Mouse (Mus musculus) forebrain, embryonic 11.5 days (tissue): ENCODE results near the gene Synpo2l. TPM values are rescaled to one million over a fixed set of nuclear protein-coding genes. Genes with fewer than 3 reads are reported as not detected.

Source experiments
- ATAC-seq: fragments of 200-750 bp; cut with Nextera tagmentation; replicated peaks from 2 replicates; pipeline ENCODE4 v1.8.0; 2017; ENCODE audit warnings: moderate TSS enrichment; ENCODE audit not compliant: low FRiP score
- DNase-seq: peaks from one replicate; pipeline ENCODE4 v3.0.0-alpha.2; 2017; ENCODE audit warnings: low spot score
- H3K27ac ChIP-seq: fragments of 300-500 bp; sonication (generic); 2 replicates; pipeline ENCODE4 v1.5.1; 2014; ENCODE audit warnings: low read depth, low read length
- H3K27me3 ChIP-seq: fragments of 300-500 bp; sonication (generic); 2 replicates; pipeline ENCODE4 v1.6.1; 2014; ENCODE audit warnings: mild to moderate bottlenecking, low read length, mixed read lengths; ENCODE audit not compliant: control insufficient read depth, insufficient read depth
- H3K36me3 ChIP-seq: fragments of 300-500 bp; sonication (generic); 2 replicates; pipeline ENCODE4 v1.6.1; 2014; ENCODE audit warnings: mild to moderate bottlenecking, low read length, moderate library complexity, mixed read lengths; ENCODE audit not compliant: control insufficient read depth, insufficient read depth
- H3K4me1 ChIP-seq: fragments of 300-500 bp; sonication (generic); replicated peaks from 2 replicates; pipeline ENCODE4 v1.6.1; 2014; ENCODE audit warnings: low read length, mixed read lengths; ENCODE audit not compliant: control insufficient read depth, insufficient read depth
- H3K4me2 ChIP-seq: fragments of 300-500 bp; sonication (generic); 2 replicates; pipeline ENCODE4 v1.6.1; 2014; ENCODE audit warnings: low read depth, mild to moderate bottlenecking, low read length, moderate library complexity, mixed read lengths; ENCODE audit not compliant: severe bottlenecking
- H3K4me3 ChIP-seq: fragments of 300-500 bp; sonication (generic); 2 replicates; pipeline ENCODE4 v1.5.1; 2014; ENCODE audit warnings: low read depth, low read length
- H3K9ac ChIP-seq: fragments of 300-500 bp; sonication (generic); 2 replicates; pipeline ENCODE4 v1.6.1; 2014; ENCODE audit warnings: low read length
- H3K9me3 ChIP-seq: fragments of 300-500 bp; sonication (generic); 2 replicates; pipeline ENCODE4 v1.6.1; 2016; ENCODE audit warnings: low read length, mixed read lengths; ENCODE audit not compliant: control insufficient read depth
- WGBS: fragments of 180-500 bp; shearing (Covaris S2); extraction: QIAGEN DNeasy Blood & Tissue Kit; methylation state at CpG from one replicate; pipeline ENCODE4 v1.1.7; 2014; 5-methylcytosine and 5-hydroxymethylcytosine counted together
- polyA plus RNA-seq: library from polyadenylated mRNA; unstranded; fragments of >200 nt; fragmentation: Nextera tagmentation; extraction: Ambion mirVana; gene quantifications from 2 replicates; pipeline ENCODE4 v1.2.1, GENCODE M21; 2014

The Synpo2l gene
- polyA plus RNA-seq, 1 experiment from 2014 or later = 0.35 TPM

DNA sequence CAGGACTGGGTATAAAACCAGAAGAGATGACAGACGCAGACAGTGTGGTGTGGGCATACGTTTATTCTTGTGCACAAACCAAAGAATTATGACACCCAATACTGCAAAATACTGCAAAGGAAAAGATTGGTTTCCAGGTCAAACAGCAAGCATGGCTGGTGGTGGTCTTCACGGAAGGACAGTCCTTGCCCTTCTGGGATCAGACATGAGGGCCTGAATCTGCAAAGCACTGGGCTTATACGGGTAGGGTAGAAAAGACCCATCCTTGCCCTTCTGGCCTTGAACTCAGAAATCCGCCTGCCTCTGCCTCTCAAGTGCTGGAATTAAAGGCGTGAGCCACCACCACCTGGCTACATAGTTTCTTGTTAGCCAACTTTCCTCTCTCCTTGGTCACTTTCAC lies 9.3 kb downstream of the Synpo2l start:
- Histone ChIP-seq H3K9ac (no peak overlapping the region), H3K36me3 (no peaks in the 10 kb centered on the region), H3K27ac (no peak overlapping the region), H3K4me1 (peaks cover 6% of the 10 kb centered on the region), H3K27me3 (peaks cover 2% of the 10 kb centered on the region; the same call in 1 of the 2 replicates), H3K4me2 (no peak overlapping the region), H3K9me3 (no peaks in the 10 kb centered on the region), H3K4me3 (no peak overlapping the region)
- no peak for DNase-seq
- 88% methylated on average over 6 of the region's 6 CpGs for WGBS
- ATAC-seq = no peak

DNA sequence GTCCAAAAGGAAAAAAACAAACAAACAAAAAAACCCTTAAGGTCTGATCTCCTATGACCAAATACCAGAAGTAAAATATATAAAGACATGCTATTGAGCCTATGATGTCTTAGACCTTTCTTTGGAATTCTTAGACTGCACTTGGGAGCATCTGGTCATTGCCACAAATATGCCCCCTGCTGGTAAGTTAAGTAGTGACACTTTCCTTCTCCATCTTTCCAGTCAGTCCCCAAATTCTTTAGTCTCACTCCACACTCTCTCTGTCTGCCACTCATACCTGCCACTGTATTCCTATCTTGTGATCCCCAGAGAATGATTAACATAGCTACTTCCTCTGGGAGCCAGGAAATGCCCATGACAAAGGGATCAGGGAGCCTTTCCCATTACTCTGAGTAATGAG lies 9.8 kb downstream of the Synpo2l start:
- no peak for DNase-seq
- H3K4me3 ChIP-seq = no peak overlapping the region
- no peak overlapping the region for H3K9ac ChIP-seq
- H3K27me3 ChIP-seq = peaks cover 2% of the 10 kb centered on the region; the same call in 1 of the 2 replicates
- H3K4me2 ChIP-seq = no peak overlapping the region
- H3K36me3 ChIP-seq = no peaks in the 10 kb centered on the region
- no peak for ATAC-seq
- H3K9me3 ChIP-seq = no peaks in the 10 kb centered on the region
- H3K4me1 ChIP-seq = peaks cover 6% of the 10 kb centered on the region
- H3K27ac ChIP-seq = no peak overlapping the region

DNA sequence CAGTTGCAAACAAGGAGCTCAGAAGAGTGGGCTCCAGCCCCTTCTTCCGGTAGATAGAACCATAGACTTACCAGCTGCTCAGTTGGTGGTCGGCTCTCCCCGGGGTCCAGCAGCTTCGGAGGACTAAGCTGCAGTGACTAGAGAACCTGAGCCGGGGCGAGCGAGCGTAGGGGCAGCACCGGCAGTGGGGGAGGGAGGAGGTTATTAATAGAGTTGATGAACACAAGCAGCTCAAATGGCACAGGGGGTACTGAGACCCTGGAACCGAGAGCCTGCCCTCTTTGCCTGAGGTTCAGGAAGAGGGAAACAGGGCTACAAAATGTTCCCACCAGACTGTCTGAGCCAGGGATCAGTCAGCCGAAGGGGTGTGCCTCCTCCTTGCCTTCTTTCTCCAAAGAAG lies 11.8 kb downstream of the Synpo2l start, which contains the start of gene Myoz1:
Myoz1 (minus strand) TSS at position 180 of the 400 bp plus-strand sequence.
- ATAC-seq (no peak), DNase-seq (no peak)
- no peak within 1 kb of the TSS for H3K4me3 ChIP-seq
- no peaks in the 10 kb centered on the region for H3K9me3 ChIP-seq
- no peak within 1 kb of the TSS for H3K4me2 ChIP-seq
- 38% methylated on average over 11 of the region's 11 CpGs for WGBS
- H3K4me1 ChIP-seq = no peaks in the 10 kb centered on the region; the same call in 1 of the 2 replicates
- H3K27me3 ChIP-seq = no peaks in the 10 kb centered on the region
- no peaks in the 10 kb centered on the region for H3K36me3 ChIP-seq
- H3K27ac ChIP-seq = no peak within 1 kb of the TSS
- H3K9ac ChIP-seq = no peak within 1 kb of the TSS

DNA sequence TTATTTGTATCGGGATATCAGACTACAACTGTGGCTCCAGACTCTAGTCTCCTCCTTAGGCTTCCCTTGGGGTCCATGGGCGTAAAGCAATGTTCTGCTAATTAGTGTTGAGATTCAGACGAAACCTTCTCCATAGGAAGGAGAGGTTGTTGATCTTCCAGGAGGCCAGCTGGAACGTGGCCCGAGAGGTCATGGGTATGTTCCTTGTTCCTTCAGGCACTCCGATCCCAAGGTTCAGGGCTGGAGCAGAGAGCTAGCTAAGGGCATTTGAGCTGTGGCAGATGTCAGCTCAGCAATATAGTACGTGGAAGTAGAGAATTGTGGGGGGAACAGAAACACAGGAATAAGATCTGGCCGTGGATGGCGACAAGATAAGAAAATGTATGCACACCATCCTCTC lies 12.4 kb downstream of the Synpo2l start:
- DNase-seq = no peak
- 80% methylated on average over 9 of the region's 9 CpGs for WGBS
- H3K4me2 ChIP-seq = no peak overlapping the region
- no peak overlapping the region for H3K9ac ChIP-seq
- no peaks in the 10 kb centered on the region; the same call in 1 of the 2 replicates for H3K4me1 ChIP-seq
- no peaks in the 10 kb centered on the region for H3K27me3 ChIP-seq
- no peak overlapping the region for H3K4me3 ChIP-seq
- ATAC-seq = no peak
- H3K36me3 ChIP-seq = no peaks in the 10 kb centered on the region
- H3K27ac ChIP-seq = no peak overlapping the region
- no peaks in the 10 kb centered on the region for H3K9me3 ChIP-seq

DNA sequence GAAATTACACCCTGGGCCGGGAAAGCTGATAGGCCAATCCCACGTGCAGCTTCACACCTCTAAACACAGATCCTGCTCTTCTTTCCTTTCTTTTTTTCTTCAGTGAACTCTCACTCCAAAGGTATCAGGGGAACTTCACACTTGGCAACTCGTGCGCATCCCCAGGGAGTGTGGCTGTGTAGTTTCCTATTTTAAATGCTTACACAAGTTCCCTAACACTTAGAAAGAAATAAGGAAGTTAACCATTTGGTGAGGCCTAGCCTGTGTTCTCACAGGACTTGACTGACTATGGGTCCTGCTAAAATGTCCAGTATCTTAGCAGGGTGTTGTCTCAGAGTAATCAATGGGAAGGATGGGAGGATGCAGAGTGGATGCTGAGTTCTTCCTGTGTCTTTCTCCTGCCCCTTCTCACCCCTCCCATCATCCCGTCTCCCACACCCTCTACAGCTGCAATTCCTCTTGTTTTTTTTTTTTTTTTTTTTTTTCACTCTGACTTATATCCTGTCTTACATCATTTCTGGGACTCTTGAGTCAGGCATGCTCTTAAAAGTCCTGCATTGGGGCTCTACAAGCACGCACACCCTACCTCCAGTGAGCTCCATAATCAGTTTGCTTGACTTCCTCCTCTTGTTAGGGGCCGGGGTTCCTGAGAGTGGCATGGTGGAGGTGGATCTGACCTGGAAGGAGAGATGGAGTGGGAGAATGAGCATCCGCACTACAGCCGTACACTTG lies 13.3 kb downstream of the Synpo2l start:
- Histone ChIP-seq H3K9ac (no peak overlapping the region), H3K27me3 (no peaks in the 10 kb centered on the region), H3K4me2 (no peak overlapping the region), H3K4me1 (no peaks in the 10 kb centered on the region), H3K4me3 (no peak overlapping the region), H3K9me3 (no peaks in the 10 kb centered on the region), H3K27ac (no peak overlapping the region), H3K36me3 (no peaks in the 10 kb centered on the region)
- no peak for DNase-seq
- no peak for ATAC-seq
- 85% methylated on average over 9 of the region's 9 CpGs for WGBS

DNA sequence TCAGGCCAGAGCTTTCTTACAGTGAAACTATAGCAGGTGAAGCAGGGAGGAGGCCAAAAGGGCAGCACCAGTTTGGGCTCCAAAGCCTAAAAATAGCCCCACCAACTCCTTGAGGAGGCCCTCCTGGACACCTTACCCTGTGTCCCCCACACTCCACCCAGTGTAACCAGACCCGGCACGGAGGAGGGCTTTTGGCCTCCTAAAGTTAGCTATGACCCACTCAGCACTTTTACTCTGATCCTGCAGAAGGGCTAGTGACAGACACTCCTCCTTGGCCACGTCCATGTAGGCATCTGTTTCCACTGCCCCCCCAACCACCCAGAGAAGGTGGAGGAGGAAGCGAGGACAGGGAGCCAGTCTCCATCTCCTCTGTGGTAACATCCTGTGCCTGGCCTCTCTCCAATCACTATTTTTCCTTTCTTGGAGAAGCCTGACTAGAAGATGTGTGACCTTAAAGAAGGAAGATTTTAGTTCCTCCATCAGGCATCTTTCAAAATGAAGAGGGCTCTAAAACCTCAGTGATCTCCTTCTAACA lies 16.4 kb downstream of the Synpo2l start:
- no peak overlapping the region for H3K27ac ChIP-seq
- no peaks in the 10 kb centered on the region for H3K9me3 ChIP-seq
- H3K4me3 ChIP-seq = no peak overlapping the region
- H3K36me3 ChIP-seq = no peaks in the 10 kb centered on the region
- no peaks in the 10 kb centered on the region for H3K27me3 ChIP-seq
- ATAC-seq = no peak
- H3K4me1 ChIP-seq = no peaks in the 10 kb centered on the region
- 75% methylated on average over 4 of the region's 4 CpGs for WGBS
- no peak overlapping the region for H3K4me2 ChIP-seq
- no peak for DNase-seq
- no peak overlapping the region for H3K9ac ChIP-seq

DNA sequence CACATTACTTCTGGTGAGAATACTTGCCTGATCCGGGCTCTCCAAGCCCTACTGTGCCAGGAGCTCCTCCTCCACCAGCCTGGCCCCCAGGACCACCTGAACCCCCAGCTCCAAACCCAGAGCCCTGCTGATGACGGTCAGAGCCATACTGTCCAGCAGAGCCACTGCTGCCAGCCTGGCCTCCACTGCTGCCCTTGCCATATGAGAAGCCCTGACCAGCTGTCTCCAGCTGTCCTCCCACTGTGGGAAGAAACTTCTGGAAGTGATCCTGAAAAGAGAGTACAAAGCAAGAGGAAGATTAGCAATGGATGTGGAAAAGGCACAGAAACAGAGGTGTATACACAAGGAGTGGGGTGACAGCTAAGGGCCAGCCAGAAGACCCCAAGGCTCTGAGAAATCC lies 17.2 kb downstream of the Synpo2l start:
- Histone ChIP-seq H3K4me3 (no peak overlapping the region), H3K4me2 (no peak overlapping the region), H3K27me3 (no peaks in the 10 kb centered on the region), H3K36me3 (no peaks in the 10 kb centered on the region), H3K9me3 (no peaks in the 10 kb centered on the region), H3K9ac (no peak overlapping the region), H3K27ac (no peak overlapping the region), H3K4me1 (no peaks in the 10 kb centered on the region)
- ATAC-seq (no peak), DNase-seq (no peak)
- 82% methylated on average over 2 of the region's 2 CpGs for WGBS

DNA sequence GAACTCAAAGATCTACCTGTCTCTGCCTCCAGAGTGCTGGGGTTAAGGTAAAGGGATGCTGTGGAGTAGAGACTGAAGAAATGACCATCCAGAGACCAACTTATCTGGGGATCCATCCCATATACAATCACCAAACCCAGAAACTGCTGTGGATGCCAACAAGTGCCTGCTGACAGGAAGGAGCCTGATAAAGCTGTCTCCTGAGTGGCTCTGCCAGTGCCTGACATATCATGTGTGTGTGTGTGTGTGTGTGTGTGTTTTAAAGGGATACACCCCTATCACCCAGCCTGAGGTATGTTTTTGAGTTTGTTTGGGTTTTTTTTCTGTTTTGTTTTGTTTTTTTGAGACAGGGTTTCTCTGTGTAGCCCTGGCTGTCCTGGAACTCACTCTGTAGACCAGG lies 21.8 kb downstream of the Synpo2l start:
- H3K4me2 ChIP-seq = no peak overlapping the region
- no peaks in the 10 kb centered on the region for H3K9me3 ChIP-seq
- no peak overlapping the region for H3K4me3 ChIP-seq
- no peaks in the 10 kb centered on the region for H3K4me1 ChIP-seq
- H3K27me3 ChIP-seq = no peaks in the 10 kb centered on the region
- H3K36me3 ChIP-seq = no peaks in the 10 kb centered on the region
- H3K27ac ChIP-seq = no peak overlapping the region
- DNase-seq (no peak), ATAC-seq (no peak)
- no peak overlapping the region for H3K9ac ChIP-seq

DNA sequence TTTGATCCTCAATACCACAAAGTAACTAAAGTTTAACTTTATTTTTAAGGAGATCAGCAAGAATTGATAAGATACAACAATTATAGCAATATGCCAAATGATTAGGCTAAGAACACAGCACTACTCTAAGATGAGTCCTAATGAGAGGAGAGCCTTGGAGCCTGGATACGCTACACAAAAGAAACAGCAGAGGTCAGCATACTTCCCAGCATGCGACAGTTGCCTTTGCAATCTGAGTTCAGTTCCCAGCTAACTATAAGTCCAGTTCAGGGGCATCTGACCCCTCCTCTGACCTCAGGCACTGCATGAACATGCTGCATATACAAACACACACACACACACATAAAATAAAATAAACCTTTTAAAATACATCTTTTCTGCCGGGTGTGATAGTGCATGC lies 22.6 kb downstream of the Synpo2l start:
- WGBS = 44% methylated on average over 3 of the region's 3 CpGs
- Histone ChIP-seq H3K4me1 (no peaks in the 10 kb centered on the region), H3K9ac (no peak overlapping the region), H3K9me3 (no peaks in the 10 kb centered on the region), H3K36me3 (no peaks in the 10 kb centered on the region), H3K4me3 (no peak overlapping the region), H3K4me2 (no peak overlapping the region), H3K27me3 (no peaks in the 10 kb centered on the region), H3K27ac (no peak overlapping the region)
- no peak for ATAC-seq
- no peak for DNase-seq
